Mouse (Mus musculus) forebrain, postnatal 0 days (tissue): ENCODE data around the gene Hmgb1. TPM values are rescaled to one million over a fixed set of nuclear protein-coding genes. Genes with fewer than 3 reads are reported as not detected.

ENCODE experiments used
- ATAC-seq: fragments of 200-750 bp; cut with Nextera tagmentation; 2 replicates; pipeline ENCODE4 v1.8.0; 2017; ENCODE audit warnings: mild to moderate bottlenecking, moderate library complexity
- DNase-seq: peaks from one replicate; pipeline ENCODE4 v3.0.0-alpha.2; 2015
- H3K27ac ChIP-seq: fragments of 300-500 bp; sonication (generic); 2 replicates; pipeline ENCODE4 v1.5.1; 2014; ENCODE audit warnings: low read depth, mild to moderate bottlenecking, antibody characterized with exemption, low read length, moderate library complexity, mixed read lengths
- H3K27me3 ChIP-seq: fragments of 300-500 bp; sonication (generic); 2 replicates; pipeline ENCODE4 v1.6.1; 2014; ENCODE audit warnings: mild to moderate bottlenecking, low read length, mixed read lengths; ENCODE audit not compliant: insufficient read depth
- H3K36me3 ChIP-seq: fragments of 300-500 bp; sonication (generic); 2 replicates; pipeline ENCODE4 v1.6.1; 2014; ENCODE audit warnings: mild to moderate bottlenecking, moderate library complexity; ENCODE audit not compliant: insufficient read depth
- H3K4me1 ChIP-seq: fragments of 300-500 bp; sonication (generic); 2 replicates; pipeline ENCODE4 v1.6.1; 2014; ENCODE audit warnings: antibody characterized with exemption; ENCODE audit not compliant: insufficient read depth
- H3K4me2 ChIP-seq: fragments of 300-500 bp; sonication (generic); 2 replicates; pipeline ENCODE4 v1.6.1; 2014; ENCODE audit warnings: low read depth, mild to moderate bottlenecking, moderate library complexity
- H3K4me3 ChIP-seq: fragments of 300-500 bp; sonication (generic); 2 replicates; pipeline ENCODE4 v1.5.1; 2014; ENCODE audit warnings: low read depth, low read length, mixed read lengths
- H3K9ac ChIP-seq: fragments of 300-500 bp; sonication (generic); 2 replicates; pipeline ENCODE4 v1.6.1; 2014; ENCODE audit warnings: mild to moderate bottlenecking
- H3K9me3 ChIP-seq: fragments of 300-500 bp; sonication (generic); 2 replicates; pipeline ENCODE4 v1.6.1; 2016; ENCODE audit warnings: low read length
- CTCF ChIP-seq: sonication (generic); IDR thresholded peaks from 2 replicates; pipeline ENCODE4 v1.5.1; 2016; ENCODE audit warnings: antibody characterized with exemption, control low read depth, low read depth
- WGBS: fragments of 180-500 bp; shearing (Covaris S2); extraction: QIAGEN DNeasy Blood & Tissue Kit; methylation state at CpG from one replicate; pipeline ENCODE4 v1.1.7; 2014; 5-methylcytosine and 5-hydroxymethylcytosine counted together
- polyA plus RNA-seq: library from polyadenylated mRNA; unstranded; fragments of >200 nt; fragmentation: Nextera tagmentation; extraction: Ambion mirVana; gene quantifications from 2 replicates; pipeline ENCODE4 v1.2.1, GENCODE M21; 2015
- total RNA-seq: library from RNA; depleted of rRNA; stranded (reverse); fragments of >200 nt; gene quantifications from 2 replicates; pipeline ENCODE4 v1.2.3, GENCODE M21; 2014

Gene Hmgb1
- total and polyA plus RNA-seq, 2 experiments from 2014 or later, result 446 to 892 TPM

DNA sequence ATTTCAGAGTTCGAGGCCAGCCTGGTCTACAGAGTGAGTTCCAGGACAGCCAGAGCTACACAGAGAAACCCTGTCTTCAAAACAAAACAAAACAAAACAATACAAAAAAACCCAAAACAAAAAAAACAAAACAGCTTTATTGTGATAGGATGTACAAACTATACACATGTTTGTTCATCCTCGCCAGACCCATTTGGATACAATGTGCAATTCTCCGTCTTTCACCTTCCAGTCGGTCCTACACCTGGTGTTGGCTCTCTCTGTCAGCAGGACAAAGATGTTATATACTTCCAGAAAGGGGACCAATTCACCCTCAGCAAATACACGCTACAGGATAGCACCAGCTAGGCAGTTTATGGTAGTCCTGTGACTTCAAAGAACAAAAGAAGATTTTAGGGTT is 91.4 kb downstream of the Hmgb1 start:
- ATAC-seq (no peak), DNase-seq (no peak)
- WGBS, result 88% methylated on average over 5 of the region's 5 CpGs
- no peaks in the 10 kb centered on the region for H3K36me3 ChIP-seq
- no peak overlapping the region for H3K4me3 ChIP-seq
- H3K9ac ChIP-seq, result no peak overlapping the region
- H3K4me2 ChIP-seq, result no peak overlapping the region
- H3K27ac ChIP-seq, result no peak overlapping the region
- no peaks in the 10 kb centered on the region for H3K4me1 ChIP-seq
- H3K27me3 ChIP-seq, result no peaks in the 10 kb centered on the region
- no peak for TF ChIP-seq CTCF
- no peaks in the 10 kb centered on the region for H3K9me3 ChIP-seq

DNA sequence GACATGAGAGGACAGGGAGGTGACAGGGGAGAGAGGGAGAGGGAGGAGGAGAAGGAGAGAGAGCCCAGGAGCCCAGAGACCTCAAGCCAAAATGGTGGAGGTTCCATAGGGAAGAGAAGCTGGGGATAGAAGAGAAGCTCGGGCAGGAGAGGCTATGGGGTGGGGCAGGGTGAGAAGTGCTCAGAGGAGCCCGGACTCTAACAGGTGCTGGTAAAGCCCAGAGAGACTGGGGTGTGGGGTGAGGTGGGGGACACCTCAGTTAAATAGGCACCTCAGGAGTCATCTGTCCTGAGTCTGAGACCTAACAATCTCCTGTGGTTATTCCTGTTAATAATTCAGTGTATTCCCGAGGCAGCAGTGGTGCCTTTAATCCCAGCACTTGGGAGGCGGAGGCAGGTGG is 91.8 kb downstream of the Hmgb1 start:
- WGBS, result 86% methylated on average over 4 of the region's 4 CpGs
- DNase-seq (no peak), ATAC-seq (no peak)
- Histone ChIP-seq H3K4me1 (no peaks in the 10 kb centered on the region), H3K27ac (no peak overlapping the region), H3K36me3 (no peaks in the 10 kb centered on the region), H3K4me3 (no peak overlapping the region), H3K9me3 (no peaks in the 10 kb centered on the region), H3K9ac (no peak overlapping the region), H3K27me3 (no peaks in the 10 kb centered on the region), H3K4me2 (no peak overlapping the region)
- no peak for TF ChIP-seq CTCF

DNA sequence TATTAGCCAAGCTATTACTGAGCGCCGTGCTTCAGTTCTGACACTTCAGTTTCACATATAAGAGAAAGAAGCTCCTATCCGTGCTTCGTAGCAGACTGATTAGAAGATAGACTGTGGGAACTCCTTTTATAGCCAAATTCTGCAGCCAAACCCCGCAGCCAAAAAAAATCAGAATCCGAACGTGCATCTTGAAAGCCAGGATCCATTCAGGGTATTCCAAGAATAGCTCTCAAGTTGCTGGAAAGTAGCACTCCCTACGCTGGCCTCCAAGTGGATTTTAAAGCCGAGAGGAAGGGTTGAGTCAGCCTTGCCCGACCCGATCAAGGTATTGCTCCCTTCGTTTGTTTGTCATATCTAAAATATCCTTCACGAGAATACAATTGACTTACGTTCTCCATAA is 93.0 kb downstream of the Hmgb1 start:
- Histone ChIP-seq H3K4me2 (no peak overlapping the region), H3K4me3 (no peak overlapping the region), H3K9ac (no peak overlapping the region), H3K36me3 (no peaks in the 10 kb centered on the region), H3K4me1 (no peaks in the 10 kb centered on the region), H3K27me3 (no peaks in the 10 kb centered on the region), H3K9me3 (no peaks in the 10 kb centered on the region), H3K27ac (no peak overlapping the region)
- no peak for TF ChIP-seq CTCF
- DNase-seq (peak; percentile 44), ATAC-seq (no peak)
- 75% methylated on average over 14 of the region's 14 CpGs for WGBS

DNA sequence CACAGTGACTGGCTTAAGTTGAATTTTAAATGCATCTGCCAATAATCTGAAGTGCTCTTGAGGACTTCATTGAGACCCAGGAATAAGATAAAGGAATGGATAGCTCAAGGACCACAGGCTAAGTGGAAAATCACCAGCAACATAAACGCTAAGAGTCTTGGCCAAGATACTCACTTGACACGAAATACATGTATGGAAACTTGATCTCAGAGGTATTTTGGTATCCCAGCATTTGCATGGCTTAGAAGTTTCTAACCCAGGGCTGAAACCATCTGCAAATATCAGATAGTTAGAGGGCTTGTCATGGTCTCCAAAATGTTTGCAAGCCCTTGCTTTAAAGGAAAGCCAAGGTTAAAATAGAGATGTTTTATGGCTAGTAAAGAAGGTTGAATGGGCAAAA is 94.4 kb downstream of the Hmgb1 start:
- H3K4me3 ChIP-seq, result no peak overlapping the region
- no peak overlapping the region for H3K9ac ChIP-seq
- ATAC-seq (no peak), DNase-seq (no peak)
- no peak overlapping the region for H3K27ac ChIP-seq
- H3K4me2 ChIP-seq, result no peak overlapping the region
- no peaks in the 10 kb centered on the region for H3K9me3 ChIP-seq
- no peaks in the 10 kb centered on the region for H3K27me3 ChIP-seq
- H3K36me3 ChIP-seq, result no peaks in the 10 kb centered on the region
- TF ChIP-seq CTCF, result no peak
- no peaks in the 10 kb centered on the region for H3K4me1 ChIP-seq
- WGBS, result 72% methylated on average over 2 of the region's 2 CpGs

DNA sequence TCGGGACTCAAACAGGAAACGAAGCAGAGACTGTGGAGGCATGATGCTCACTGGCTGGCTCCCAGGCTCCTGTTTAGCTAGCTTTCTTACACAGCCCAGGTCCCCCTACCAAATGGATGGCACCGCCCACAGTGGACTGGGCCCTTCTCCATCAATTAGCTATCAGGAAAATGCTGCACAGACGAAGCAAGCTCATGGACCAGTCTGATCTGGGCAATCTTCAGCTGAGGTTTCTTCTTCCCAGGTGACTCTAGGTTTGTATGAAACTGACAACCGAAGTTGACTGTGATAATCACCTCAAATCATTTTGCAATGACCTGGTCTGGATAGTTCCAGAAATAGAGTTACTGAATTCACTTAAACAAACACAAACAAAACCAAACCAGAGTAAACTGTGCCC is 94.8 kb downstream of the Hmgb1 start:
- ATAC-seq (no peak), DNase-seq (no peak)
- H3K9ac ChIP-seq, result no peak overlapping the region
- H3K36me3 ChIP-seq, result no peaks in the 10 kb centered on the region
- H3K9me3 ChIP-seq, result no peaks in the 10 kb centered on the region
- H3K27me3 ChIP-seq, result no peaks in the 10 kb centered on the region
- no peak overlapping the region for H3K4me2 ChIP-seq
- TF ChIP-seq CTCF, result no peak
- H3K4me1 ChIP-seq, result no peaks in the 10 kb centered on the region
- no peak overlapping the region for H3K27ac ChIP-seq
- 85% methylated on average over 5 of the region's 5 CpGs for WGBS
- no peak overlapping the region for H3K4me3 ChIP-seq

DNA sequence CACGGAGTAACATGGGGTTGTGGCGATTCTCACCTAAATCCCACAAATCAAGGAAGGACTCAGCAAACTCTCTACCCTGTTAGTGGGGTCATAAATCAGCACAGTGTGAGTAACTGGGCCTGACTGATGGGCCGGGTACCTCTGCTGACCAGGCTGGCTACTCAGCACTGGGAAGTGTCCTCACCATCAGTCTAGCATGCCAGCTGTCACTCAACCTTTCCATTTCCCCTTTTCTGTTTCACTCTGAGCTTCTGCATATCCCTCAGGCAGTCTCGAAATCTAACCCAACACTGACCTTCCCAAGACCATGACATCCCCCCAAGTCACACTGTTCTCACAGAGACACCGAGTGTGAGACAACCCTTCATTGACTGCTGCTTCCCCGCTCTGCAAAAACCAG is 95.4 kb downstream of the Hmgb1 start:
- Histone ChIP-seq H3K4me1 (no peaks in the 10 kb centered on the region), H3K4me3 (no peak overlapping the region), H3K9me3 (no peaks in the 10 kb centered on the region), H3K36me3 (no peaks in the 10 kb centered on the region), H3K27me3 (no peaks in the 10 kb centered on the region), H3K27ac (no peak overlapping the region), H3K9ac (no peak overlapping the region), H3K4me2 (no peak overlapping the region)
- DNase-seq (no peak), ATAC-seq (no peak)
- WGBS, result 80% methylated on average over 6 of the region's 6 CpGs
- no peak for TF ChIP-seq CTCF

DNA sequence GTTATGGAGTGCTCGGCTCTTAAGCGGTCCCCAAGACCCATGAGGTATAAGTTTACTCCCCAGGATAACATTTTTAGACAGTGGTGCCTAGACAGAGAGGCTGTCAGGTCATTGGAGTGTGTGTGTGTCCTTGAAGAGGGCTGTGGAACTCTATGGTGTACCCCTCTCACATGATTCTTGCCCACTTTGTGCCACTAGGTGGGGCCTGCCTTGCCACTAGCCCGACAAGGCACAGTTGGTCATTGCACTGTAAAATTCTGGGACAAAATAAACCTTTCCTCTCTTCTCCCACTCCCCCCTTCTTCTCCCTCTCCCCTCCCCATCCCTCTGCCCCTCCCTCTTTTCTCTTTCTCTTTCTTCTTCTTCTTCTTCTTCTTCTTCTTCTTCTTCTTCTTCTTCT is 96.1 kb downstream of the Hmgb1 start:
- no peaks in the 10 kb centered on the region for H3K36me3 ChIP-seq
- ATAC-seq (no peak), DNase-seq (no peak)
- no peak overlapping the region for H3K4me2 ChIP-seq
- no peaks in the 10 kb centered on the region for H3K4me1 ChIP-seq
- TF ChIP-seq CTCF, result no peak
- no peak overlapping the region for H3K9ac ChIP-seq
- no peaks in the 10 kb centered on the region for H3K9me3 ChIP-seq
- H3K4me3 ChIP-seq, result no peak overlapping the region
- 71% methylated on average over 3 of the region's 3 CpGs for WGBS
- no peaks in the 10 kb centered on the region for H3K27me3 ChIP-seq
- H3K27ac ChIP-seq, result no peak overlapping the region
